Mouse (Mus musculus) frontal cortex, postnatal 36 days (tissue): ENCODE measurements around the gene Zfp382.
A peak's percentile ranks its signal among the peaks of the same experiment; 100 is the strongest.
"Not testable (repeated sequence)": the region's sequence is repeated elsewhere in the genome, so short reads cannot be mapped to it uniquely, and the experiment has no call there.

Experiments used
- DNase-seq, 2 experiments: peaks; one replicate each; pipeline ENCODE4 v3.0.0; 2022; ENCODE audit warnings: low spot score in 2 of 2

Gene Zfp382

DNA sequence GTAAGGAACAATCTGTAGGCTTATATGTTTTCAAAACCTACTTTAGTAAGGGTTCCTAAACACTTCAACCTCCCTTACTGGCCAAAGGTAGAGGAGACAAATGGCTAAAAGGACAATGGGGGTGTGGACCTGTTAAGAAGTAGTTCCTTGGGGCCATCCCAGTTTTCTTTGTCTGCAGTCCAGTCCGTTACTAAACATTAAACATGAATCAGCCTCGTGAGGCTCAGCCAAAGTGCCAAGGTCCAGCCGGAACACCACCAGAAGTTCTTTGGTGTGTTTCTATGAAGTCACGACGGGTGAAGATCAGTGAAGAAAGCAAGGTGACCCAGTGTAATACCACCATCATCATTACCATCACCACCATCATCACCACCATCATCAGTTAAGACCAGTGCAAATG, 25.3 kb downstream of the Zfp382 start:
- DNase-seq: no peak

DNA sequence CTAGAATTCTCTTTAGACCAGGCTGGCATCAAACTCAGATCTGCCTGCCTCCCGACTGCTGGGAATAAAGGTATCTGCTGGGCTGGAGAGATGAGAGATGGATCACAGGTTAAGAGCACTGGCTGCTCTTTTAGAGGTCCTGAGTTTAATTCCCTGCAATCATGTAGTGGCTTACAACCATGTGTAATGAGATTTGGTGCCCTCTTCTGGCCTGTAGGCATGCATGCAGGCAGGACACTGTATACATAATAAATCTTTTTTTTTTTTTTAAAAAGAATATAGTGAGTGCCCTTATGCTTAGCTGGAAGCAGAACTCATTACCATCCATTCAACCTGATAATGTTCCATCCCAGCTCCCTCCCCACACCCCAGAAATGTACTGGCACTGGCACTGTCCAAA, 32.3 kb downstream of the Zfp382 start:
- no peak for DNase-seq

DNA sequence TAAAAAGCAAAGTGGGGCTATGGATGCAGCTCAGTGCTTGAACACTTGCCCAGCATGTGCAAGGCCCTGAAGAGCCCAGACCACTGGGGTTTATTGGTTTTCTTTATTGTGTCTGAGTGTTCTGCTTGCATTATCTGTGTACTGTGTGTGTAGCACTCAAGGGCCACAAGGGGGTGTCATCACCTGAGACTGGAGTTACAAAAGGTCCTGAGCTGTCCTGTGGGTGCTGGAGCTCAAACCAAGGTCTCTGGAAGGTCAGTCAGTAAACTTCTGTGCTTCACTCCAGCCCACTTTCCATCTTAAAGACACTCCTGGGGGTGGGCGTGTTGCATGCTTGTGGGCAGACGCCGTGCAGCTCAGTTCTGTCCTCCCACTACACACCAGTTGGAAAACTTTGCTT, 33.8 kb downstream of the Zfp382 start:
- DNase-seq: no peak

DNA sequence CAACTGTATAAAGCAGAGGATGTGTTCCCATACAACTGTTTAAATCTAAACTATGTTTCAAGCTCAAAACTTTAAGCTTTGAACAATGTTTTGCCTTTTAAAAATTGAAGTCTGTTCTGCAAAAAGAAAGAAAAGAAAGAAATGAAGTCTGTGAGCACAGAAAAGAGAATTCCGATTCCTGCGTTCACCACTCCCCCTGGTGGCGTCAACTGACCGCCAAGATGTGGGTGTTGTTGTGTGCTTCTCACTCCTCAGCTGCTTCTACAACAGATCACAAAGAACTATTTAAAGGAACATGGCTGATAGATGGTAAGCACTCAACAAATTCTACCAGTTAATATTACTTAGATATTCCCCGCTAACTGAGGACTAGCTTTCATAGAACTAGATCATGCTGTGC, 41.4 kb downstream of the Zfp382 start:
- no peak for DNase-seq

- DNase-seq: no peak
Observed at GRCm38 (mm10) chr7:30164745-30165144, 43.0 kb downstream of the Zfp382 start.

- peak in 1 of 2 experiments; percentile 35 for DNase-seq
Observed at GRCm38 (mm10) chr7:30168914-30169582, 47.3 kb downstream of the Zfp382 start.

GRCm38 (mm10) chr7:30169583-30170282, 48.0 kb downstream of the Zfp382 start, which contains the start of gene Zfp146:
Gene Zfp146 (minus strand): TSS chr7:30169750.
- peak; percentile 93 to 97 for DNase-seq

- DNase-seq: no peak
Observed at GRCm38 (mm10) chr7:30170283-30170951, 48.7 kb downstream of the Zfp382 start.

DNA sequence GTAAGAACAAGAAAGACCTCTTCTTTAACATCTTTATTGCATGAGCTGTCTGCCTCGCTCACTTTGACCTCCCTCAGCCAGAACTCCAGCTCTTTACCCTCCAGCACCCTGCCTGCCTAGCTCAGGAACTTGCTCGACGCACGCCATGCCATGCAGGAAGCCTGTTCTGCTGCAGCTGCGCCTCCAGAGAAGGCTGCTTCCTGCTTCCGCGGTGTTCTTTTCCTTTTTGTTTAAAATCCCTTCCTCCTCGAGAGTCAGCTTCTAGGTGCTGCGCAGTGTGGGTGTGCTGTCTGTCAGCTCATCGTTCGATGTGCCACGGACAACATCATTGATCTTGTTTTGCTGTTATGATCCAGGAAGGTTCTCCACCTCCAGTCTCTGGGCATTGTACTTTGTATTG, 54.7 kb downstream of the Zfp382 start:
- DNase-seq: no peak

- DNase-seq: no peak
Observed at GRCm38 (mm10) chr7:30178256-30178655, 56.5 kb downstream of the Zfp382 start.

- DNase-seq: peak; percentile 66 to 78
Observed at GRCm38 (mm10) chr7:30181308-30181707, 59.6 kb downstream of the Zfp382 start.

DNA sequence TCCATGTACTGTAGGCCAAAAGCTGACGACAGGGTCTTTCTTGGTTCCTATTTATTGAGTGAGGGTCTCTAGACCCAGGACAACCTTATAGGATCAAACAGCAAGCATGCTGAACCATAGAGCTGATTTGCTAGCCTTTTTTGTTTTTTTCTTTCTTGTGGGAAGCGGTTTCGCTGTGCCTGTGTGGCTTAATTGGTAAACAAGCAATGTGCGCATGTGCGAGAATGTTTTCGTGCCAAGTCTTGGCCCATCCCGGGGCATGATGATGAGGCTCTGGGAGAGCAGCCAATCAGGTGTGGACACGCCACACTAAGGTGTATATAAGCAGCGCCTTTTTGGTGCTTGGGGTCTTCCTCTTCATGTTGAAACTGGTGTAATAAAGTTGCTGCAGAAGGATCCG, 60.2 kb downstream of the Zfp382 start:
- not testable (repeated sequence) for DNase-seq

DNA sequence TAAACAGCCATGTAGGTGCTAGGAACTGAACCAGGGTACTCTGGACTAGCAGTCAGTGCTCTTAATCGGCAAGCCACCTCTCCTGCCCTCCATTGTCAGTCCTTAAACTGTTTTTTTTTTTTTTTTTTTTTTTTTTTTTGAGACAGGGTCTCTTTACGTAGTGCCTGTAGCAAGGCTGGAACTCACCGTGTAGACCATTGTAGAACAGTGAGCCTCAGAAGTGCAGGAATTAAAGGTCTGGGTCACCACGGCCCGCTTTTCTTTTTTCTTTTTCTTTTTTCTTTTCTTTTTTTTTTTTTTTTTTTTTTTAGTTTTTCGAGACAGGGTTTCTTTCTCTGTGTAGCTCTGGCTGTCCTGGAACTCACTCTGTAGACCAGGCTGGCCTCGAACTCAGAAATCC, 61.4 kb downstream of the Zfp382 start:
- DNase-seq: not testable (repeated sequence)

GRCm38 (mm10) chr7:30183879-30184289, 62.1 kb downstream of the Zfp382 start, which contains the start of gene Cox7a1:
Gene Cox7a1 (plus strand): TSS chr7:30184144.
- peak; percentile 42 to 56 for DNase-seq
